Mouse (Mus musculus): Measurements from ENCODE around the gene Pkib.

DNA sequence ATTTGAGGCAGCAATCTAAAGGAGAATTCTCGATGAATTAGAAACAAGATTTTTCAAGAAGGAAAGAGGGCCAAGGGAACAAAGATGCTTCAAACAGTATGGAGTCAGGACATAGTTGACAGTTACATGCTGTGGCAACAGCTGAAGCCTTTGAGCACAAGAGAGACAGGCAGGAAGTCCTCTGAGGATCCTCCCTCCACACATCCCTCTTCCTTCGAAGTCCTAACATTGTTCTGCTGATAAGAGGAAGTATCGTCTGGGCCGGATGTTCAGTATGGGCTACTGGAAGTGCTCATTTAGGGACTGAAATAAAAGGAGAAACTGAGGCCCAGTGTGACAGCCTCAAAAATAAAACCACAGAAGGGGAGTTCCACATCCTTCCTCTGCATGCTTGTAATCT lies 5.2 kb downstream of the Pkib start:
- TF ChIP-seq POLR2A (IDR thresholded peaks at IDR 0.05; ENCODE audit: borderline replicate concordance, low read depth, low read length) (no peak), CTCF (IDR thresholded peaks at IDR 0.05; ENCODE audit: low read depth, low read length) (no peak)
